Mouse (Mus musculus) CD8-positive naive resting alpha-beta T cell, adult 57 days (primary cell): ENCODE data around the gene Exosc10. TPM values are rescaled to one million over a fixed set of nuclear protein-coding genes. Genes with fewer than 3 reads are reported as not detected.

ENCODE experiments used
- total RNA-seq: library from RNA; stranded (reverse); gene quantifications from one replicate; pipeline ENCODE4 v1.2.4, GENCODE M21; 2023

Gene Exosc10
- total RNA-seq, result 103 TPM

GRCm38 (mm10) chr4:148558297-148559000 lies at the start of gene Exosc10:
Gene Exosc10, plus strand, starts transcription at chr4:148558429.

GRCm38 (mm10) chr4:148591171-148591630 lies 33.0 kb downstream of the Exosc10 start, which contains the start of gene Srm:
Gene Srm, plus strand, starts transcription at chr4:148591503.

GRCm38 (mm10) chr4:148602357-148603120 lies 44.3 kb downstream of the Exosc10 start, which contains the start of gene Masp2:
Gene Masp2, plus strand, starts transcription at chr4:148602554.

GRCm38 (mm10) chr4:148626623-148627185 lies 68.5 kb downstream of the Exosc10 start, which contains the start of gene Tardbp:
Gene Tardbp, minus strand, starts transcription at chr4:148627019.

Other genes starting within 250 kb of the Exosc10 start
- 7.8 TPM for gene Ubiad1, start 113.7 kb upstream of the Exosc10 start, total RNA-seq
- 41.3 TPM for gene Mtor, start 109.8 kb upstream of the Exosc10 start, total RNA-seq
- not detected for gene Angptl7, start 58.0 kb upstream of the Exosc10 start, total RNA-seq
- gene Srm, start 33.1 kb downstream of the Exosc10 start, total RNA-seq, result 38.1 TPM
- gene Masp2, start 44.1 kb downstream of the Exosc10 start, total RNA-seq, result 1.7 TPM
- 312 TPM for gene Tardbp, start 68.6 kb downstream of the Exosc10 start, total RNA-seq
- not detected for gene Gm572, start 84.9 kb downstream of the Exosc10 start, total RNA-seq
- 9.8 TPM for gene Casz1, start 246.0 kb downstream of the Exosc10 start, total RNA-seq